Mouse (Mus musculus): ENCODE results near the gene Rgs4. TPM values are rescaled to one million over a fixed set of nuclear protein-coding genes. Genes with fewer than 3 reads are reported as not detected.

Gene Rgs4
- total RNA-seq, 4 experiments from 2014 or later, result 99.7 to 131 (median 122) TPM

Other genes starting within 250 kb of the Rgs4 start
- gene Nuf2, start 216.2 kb downstream of the Rgs4 start, total RNA-seq (2022), result 1 to 10 TPM; 3.7 to 4.8 (median 4.4) TPM
- gene Rgs5, start 92.1 kb downstream of the Rgs4 start, total RNA-seq (2022), result 10 to 100 TPM; 45.9 to 53.6 (median 51.3) TPM
- gene Ccdc190, start 181.0 kb upstream of the Rgs4 start, total RNA-seq (2022), result 10 to 100 TPM; 26.7 to 32.0 (median 27.5) TPM
- gene Hsd17b7, start 221.6 kb upstream of the Rgs4 start, total RNA-seq (2022), result 10 to 100 TPM; 14.9 to 19.0 (median 17.0) TPM

All from layer of hippocampus, adult 8-10 months (tissue).